Mouse (Mus musculus): Measurements from ENCODE around the gene Nav2.

The Nav2 gene

DNA sequence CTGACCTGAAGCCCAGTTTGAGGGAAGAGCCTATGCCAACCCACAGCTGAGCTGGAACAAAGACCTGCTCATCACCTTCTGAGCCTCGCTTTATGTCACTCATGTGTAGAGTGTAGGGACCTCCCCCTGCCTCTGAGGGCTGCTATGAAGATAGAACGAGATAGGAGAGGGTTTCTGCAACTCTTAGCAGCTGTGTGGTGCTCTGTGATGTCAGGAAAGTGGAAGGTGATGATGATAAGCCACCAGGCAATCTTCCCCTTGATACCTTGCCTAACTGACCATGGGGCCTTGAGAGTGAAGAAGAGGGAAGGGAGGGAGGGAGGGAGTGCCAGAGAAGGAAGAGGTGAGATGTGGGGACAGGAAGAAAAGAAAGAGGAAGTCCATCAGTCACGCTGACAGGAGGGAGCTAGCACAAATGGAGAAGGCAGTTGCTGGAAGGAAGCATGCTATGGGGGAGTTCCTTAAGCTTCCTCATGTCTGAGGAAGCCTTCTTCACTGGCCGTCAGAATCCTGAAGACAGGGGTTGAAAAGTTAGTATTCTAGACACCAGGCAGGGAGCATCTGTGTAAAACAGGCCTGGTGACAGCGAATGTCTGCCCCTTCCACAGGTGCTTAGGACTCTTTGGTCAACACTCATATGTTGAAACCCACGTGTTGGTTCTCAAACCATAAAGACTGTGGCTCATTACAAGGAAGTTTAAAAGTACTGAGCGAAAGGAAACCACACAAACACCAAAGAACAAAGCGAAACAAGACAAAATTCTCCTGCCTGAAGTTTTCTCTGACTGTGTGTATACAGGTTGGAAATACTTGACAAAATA, at the start of gene Nav2:
Gene Nav2, plus strand, starts transcription at position 196 of the 821 bp plus-strand sequence.
- no peak for DNase-seq (ENCODE audit: low spot score)

DNA sequence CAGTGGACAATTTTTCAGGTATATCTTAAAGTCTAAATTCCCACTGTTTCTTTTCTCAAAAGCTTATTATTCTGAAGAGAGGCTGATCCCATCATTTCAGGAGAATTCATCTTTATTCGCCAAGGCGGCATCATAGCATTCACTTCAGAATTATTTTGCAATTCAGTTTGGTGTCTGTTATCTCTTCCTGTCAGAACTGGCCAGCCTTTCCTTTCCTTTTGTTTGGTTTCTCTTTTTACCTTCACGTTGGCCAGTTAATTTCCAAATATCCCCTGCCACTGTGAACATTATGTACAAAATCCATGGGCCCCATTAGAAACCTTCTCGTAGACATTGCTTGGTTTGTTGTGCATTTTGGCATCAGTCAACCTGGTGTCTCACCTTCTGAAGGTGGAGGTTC, 49.2 kb upstream of the Nav2 start:
- no peak for DNase-seq (ENCODE audit: low spot score)

DNA sequence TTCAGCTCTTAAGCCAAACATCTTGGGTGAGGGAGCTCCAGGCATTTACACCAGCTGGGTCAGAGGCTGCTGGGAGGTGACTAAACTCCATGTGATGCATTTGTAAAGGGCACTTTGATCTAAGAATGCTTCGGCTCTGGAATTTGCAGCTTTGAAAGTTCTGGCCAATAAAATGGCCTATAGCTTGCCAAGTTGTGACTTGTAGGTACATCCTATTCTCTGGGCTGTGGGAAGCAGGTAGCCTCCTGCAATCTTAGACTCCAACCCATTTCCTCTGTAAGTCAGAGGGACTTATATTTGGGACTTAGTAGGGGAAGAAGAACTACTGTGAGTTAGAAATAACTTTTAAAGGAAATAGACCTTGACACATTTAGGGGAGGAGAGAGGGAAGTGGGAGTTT, 47.6 kb upstream of the Nav2 start:
- no peak for DNase-seq (ENCODE audit: low spot score)

DNA sequence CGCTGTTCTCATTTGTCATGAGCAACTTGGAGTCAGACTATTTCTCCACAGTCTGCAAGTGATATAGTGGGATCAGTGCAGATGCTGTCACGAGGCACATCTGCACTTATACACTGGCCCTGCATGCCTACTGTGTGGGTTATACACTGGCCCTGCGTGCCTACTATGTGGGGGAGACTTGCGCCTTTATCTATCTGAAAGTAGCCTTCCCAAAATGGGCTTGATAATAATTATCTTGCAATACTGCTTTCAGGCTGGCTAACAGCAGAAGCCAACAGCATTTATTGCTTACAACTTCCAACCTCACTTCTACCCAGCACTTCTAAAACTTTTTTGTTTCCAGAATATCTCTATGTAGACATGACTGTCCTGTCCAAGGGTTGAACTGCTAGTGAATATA, 46.7 kb upstream of the Nav2 start:
- no peak for DNase-seq (ENCODE audit: low spot score)

DNA sequence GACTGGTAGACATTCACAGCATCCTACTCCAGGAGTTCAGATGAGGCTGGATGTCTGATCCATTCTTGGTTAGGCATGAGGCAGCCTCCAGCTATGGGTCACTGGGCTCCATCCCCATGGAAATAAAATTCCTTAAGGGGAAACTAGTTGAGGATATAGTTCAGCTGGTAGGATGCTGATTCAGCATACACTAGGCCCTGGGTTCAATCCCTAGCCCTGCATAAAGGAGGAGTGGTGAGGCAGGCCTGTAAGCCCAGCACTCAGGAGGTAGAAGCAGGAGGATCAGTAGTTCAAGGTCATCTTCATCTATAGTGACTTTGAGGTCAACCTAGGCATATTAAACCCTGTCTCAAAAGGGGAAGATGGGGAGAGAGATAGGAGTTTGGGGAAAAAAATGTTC, 44.3 kb upstream of the Nav2 start:
- DNase-seq (ENCODE audit: low spot score), result no peak

DNA sequence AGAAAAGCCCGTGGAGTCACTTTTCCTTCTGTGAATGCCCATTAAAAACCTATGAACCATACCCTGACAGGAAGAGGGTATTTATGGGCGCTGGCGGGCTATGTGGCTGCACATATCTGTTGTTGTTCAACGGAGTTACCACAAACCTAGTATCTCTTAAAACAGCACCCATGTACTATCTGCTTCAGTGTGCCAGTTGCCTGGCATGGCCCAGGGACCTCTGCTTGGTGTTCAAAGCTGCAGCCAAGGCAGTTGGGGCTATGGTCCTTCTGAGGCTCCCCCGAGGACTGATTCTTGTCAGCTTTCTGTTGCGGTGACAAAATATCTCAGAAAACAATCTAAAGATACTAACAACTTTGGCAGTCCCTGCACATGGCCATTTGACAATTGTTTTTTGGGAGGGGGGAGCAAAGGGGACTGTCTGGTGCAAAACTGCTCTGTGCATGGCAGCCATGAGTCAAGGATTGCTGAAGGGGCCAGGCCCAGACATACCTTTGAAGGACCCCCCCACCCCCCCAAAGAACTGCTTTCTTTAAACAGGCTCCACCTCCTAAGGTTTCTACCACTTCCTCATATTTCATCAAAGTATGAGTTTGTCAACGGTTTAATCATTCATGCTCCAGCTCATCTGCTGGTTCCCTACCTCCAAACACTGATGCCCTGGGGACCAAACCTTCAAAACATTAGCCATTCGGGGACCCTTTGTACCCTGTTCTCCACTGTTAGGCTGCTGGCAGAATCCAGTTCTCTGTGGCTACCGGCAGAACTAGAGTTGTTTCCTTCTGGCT, 43.7 kb upstream of the Nav2 start:
- DNase-seq (ENCODE audit: low spot score), result no peak

DNA sequence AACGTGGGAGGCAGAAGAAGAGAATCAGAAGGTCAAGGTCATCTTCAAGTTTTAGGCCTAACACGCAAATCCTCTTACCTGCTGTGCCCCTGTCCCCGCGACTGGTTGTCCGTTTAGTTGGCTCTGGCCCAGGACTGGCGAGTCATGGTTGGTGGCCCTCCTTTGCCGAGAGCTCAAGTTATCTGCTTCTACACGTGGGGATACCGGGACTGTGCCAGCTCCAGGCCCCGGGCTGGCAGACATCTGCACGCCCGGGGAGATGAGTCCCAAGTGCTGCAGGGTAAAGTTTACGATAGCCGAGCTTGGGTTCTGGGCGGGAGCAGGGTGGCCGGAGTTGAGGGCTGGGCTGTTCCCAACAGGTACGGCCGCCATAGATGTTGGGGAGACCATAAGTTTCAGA, 40.9 kb upstream of the Nav2 start:
- no peak for DNase-seq (ENCODE audit: low spot score)

DNA sequence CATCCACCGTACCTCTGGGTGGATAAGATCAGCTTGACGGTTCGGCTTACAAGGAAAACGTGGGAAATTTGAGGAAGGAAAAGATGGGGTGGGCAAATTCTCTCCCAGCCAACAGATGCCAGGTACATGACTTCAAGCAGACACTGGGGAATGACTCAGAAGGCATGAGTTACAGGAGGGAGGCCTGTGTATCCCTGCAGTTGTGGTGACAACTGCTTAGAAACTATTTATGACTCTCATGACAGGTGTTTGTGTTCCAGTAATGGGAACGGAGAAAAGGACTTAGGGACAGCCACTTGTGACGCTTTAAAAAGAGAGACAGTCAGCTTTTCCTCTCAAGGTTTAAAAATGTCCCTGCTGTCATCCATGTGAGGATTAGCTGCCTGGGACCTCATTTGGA, 38.4 kb upstream of the Nav2 start:
- DNase-seq (ENCODE audit: low spot score), result no peak

DNA sequence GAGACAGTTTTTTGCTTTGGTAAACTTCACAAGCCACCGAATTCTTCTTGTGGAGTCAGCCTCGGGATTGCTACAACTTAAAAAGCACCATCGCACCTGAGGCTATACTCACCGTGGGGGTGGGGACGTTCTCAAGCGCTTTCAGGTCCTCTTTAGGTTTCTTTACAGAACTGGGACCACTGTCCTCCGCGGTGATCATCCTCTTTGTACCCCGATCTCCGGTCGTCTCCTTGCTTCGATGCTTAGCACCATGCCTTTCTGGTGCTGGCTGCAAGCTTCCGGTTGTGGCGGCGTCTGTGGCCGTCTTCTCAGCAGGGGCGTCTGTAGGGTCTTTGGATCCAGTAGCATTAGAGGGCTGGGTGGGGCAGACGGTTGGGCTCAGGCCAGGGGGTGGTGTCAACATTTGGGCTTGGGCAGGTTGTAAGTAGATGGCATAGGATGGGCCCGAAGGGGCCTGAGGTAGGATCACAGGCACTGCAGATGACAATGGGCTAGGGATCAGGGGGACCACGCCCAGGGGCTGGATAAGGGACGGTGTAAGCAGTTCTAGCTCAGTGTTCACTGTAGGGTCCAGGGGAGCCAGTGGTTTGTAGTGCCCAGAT, 37.8 kb upstream of the Nav2 start:
- DNase-seq (ENCODE audit: low spot score), result no peak

DNA sequence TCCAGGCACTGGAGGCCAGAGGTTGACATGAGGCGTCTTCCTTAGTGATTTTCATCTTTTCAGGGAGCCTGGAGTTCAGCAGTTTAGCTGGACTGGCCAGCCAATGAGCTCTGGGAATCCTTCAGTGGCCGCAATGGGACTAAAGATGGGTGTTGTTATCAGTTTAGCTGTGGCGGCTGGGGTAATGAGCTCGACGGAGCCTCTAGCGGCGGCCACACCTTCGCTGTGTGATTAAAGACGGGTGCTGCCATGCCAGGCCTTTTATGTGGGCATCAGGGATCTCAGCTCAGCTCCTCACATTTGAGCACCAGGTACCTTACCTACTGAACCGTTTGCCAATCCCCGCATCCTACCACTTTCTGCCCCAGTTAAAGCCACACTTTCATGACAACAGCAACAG, 37.2 kb upstream of the Nav2 start:
- no peak for DNase-seq (ENCODE audit: low spot score)

DNA sequence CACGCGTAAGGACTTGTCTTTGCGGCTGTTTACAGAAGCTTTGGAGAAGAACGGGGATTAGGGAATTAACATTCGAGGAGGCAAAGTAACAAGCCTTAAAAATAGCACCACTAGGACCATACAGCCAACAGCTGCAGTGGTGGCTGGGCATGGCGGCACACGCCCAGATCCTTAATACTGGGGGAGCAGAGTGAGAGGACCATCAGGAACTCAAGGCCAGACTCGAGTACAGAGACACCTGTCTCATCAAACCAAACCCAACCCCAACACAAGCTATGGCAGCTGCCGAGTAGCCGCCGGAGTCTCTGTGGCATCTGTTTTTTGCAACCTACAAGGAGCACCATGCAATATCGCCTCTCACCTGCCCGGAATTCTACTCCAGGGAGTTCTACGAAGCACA, 33.4 kb upstream of the Nav2 start:
- DNase-seq (ENCODE audit: low spot score), result no peak

DNA sequence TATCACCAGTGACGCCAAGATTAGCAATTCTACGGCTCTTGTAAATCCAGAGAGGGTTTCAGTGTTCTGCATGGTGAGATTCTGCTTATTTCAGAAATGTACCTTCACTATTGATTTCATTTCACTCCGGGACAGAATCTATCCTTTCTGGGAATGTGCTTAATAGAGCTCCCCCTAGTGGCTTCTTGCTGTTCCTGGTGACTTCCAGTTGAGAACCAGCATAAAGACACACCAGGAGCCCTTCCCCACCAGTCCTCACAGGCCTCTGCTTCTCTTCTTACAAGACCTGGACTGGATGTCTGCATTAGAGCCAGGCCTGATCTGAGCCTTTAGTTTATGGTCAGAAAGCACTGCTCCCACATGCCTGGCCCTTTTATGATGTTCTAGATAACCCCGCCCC, 32.0 kb upstream of the Nav2 start:
- DNase-seq (ENCODE audit: low spot score), result peak; percentile 30

DNA sequence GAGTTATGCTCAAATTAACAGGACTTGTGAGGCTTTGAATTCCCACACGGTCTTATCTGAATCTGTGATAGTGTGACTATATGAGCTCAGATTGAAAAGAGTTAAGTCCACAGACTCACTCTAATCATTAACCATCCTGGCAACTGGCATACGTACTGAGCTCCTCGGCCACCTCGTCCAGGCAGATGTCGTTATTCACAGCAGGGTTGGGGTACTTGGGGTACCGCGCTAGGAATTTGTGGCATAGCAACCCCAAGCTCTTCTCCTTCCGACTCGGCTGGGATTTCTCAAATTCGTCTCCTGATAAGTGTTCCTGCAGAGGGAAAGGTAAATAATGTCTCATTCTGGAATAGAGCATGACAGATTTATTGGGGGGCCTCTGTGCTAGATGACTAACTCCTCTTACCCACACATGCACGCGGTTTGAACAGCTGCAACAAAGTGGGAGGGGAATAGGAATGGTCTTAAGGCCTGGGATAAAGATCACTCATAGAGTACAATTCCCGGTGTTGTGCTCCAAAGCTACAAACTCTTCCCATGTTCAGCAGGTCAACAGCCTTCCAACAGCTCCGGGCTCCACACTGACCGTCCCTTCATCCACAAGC, 30.6 kb upstream of the Nav2 start:
- DNase-seq (ENCODE audit: low spot score), result no peak

DNA sequence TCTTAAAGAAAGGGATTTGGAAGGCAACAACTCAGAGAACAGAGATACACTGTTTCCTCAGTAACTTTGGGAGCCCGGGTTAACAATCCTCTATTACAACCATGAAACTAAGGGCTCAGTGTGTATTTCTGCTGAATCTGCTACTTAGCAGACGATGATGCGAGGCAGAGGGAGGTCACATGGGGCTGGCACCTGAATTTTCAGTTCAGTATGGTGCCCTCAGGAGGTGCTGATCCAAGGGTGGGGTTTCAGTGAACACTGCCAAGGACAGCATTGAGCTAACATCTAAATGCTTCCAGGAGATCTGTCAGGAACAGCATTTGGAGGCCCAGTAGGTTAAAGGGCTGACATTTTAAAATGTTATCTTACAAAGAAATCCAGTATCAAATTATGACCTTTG, 28.9 kb upstream of the Nav2 start:
- DNase-seq (ENCODE audit: low spot score), result no peak

DNA sequence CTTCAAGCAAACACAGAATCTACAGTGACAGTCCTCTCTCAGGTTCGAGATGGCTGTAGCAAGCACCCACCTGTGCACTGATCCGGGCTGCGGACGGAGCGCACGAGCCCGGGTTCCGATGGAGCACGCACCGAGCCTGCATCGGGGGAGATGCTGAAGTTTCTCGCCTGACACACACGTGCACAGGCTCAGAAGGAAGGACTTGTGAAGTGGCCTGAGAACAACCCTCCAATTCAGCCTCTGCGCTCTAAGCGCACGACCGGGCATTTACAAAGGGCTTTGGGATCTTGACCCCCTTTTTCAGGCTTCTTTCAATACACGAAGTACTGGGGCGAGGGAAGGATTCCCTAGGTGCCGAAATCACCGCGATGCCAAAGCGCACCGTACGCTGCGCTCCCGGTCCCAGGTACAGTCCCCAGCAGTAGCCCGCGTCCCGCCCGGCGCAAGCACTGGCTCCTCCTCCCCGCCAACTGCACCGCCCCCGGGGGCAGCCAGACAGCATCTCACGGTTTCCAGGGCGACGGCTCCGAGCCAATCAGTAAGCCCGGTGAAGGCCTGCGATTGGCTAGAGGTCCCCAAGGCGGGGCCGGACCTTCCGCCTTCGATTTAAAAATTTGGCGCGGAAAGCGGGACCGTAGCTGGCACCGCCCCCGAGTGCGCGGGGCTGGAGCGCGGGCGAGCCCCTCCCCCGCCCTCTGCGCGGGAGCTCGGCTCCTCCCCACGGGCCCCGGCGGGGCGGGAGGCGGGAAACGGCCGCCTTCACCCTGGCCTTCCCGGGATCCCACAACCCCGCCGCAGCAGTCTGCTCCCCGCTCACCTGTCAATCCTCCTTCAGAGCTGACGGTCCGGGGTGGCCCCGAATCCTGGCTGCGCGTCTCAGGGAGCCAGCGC, 27.7 kb upstream of the Nav2 start:
- peak; percentile 93 for DNase-seq (ENCODE audit: low spot score)

DNA sequence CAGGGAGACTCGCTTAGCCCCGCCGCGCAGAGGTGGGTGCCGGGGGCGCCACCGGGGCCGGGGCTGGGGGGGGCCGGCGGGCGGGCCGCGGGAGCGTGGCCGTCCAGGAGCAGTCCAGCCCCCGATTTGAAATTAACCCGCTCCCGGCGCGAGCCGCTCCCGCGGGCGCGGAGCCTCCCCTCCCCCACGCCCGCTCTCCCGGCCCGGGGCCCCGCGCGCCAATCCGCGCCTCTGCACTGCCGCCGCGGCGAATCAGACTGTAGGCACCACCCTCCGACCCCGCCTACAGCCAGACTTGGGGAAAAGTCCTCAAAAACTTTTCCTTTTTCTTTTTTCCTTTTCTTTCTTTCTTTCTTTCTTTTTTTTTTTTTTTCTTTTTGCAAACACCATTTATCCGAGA, 27.0 kb upstream of the Nav2 start, which contains the start of gene E2f8:
Gene E2f8, minus strand, starts transcription at position 111 of the 400 bp plus-strand sequence.
- DNase-seq (ENCODE audit: low spot score), result peak; percentile 74

DNA sequence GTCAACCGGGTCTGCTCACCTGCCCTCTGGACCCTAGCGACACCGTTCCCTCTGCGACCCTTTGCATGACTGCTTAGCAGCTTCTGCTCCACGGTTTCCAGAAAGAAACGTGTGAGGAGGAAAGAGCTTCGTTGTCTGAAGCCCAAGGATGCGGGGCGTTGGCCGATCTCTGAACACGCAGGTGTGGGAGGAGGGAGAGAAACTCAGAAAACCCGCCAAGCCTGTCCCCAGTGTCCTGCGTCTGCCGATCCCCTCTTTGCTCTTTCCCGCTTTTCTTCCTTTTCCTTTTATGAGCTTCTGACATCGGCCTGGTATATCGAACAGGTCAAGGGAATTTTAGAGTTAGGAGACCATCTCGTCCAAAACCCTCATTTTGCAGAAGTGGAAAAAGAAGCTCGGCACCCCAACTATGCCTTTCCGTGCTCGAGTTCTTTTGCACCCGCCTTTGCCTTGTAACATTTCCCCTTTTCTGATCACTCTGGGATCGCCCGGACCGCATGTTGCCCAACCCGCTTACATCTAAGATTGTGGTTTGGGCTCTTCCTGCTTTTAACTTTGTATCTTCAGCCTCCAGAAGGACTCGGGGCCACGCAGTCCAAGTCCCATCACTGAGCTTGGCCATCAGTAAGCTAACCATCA, 26.4 kb upstream of the Nav2 start:
- peak; percentile 15 for DNase-seq (ENCODE audit: low spot score)

DNA sequence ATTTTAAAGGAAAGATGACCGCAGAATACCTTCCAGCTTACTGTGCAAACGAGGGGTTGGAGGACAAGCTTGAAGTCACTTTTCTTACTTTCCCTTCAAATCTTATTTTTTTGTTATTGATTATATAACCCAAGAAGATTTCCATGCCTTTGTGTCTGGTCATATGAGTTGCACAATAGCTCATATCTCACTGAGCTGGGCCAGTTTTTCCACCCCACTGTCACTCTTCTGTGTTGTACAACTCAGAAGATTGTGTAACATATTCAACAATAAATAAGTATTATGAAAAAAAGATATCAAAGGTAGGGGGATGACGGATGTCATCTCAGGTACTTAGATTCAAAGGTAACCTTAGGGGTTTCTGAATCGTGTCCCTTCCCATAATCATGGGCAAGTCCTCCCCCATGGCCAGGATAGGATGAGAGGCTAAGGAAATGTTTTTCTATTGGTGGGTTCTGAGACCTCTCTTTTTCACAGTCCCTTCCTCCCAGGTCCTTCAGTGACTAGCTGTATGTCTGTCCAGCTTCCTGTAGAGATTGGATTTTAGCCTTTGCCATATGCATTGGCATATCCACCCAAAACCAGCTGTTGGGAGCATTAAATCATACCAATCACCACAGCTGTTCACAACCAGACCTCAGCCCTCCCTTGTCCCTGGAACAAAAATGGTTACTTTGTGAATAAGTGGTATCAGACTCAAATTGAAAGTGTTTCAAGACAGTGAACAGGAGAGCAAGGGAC, 24.8 kb upstream of the Nav2 start:
- no peak for DNase-seq (ENCODE audit: low spot score)

DNA sequence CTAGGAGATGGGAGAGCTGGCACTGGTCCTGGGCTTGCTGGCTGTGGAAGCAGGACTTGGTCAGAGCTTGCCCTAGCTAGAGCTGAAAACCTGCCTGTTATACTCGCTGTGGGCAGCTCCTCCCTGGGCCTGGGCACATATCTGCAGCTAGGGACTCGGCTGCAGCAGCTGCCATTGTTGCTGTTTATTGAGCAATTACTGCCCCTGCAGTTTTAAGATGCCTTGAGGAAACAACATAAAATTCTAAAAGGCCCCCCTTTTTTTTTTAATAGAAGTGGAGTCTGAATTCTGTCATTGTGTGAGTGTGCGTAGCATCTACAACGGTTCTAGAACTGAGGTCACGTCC, 24.3 kb upstream of the Nav2 start:
- no peak for DNase-seq (ENCODE audit: low spot score)

DNA sequence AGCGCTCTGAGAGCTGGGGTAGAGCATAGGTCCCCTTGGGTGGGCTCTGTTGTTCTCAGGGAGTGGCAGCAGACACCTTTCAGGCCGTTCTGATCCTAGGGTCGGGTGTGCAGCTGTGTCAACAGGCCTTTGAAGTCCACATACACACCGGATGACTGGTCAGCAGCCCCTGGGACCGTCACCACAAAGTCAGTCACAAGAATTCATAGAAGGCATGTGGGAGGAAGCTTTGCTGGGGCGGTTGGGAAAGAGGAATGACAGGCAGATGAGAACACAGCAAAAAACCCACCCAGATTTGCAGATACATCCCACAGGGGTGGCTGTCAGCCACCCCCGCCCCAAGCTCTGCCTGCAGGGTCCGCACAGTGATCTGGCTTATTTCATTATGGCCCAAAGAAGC, 20.5 kb upstream of the Nav2 start:
- DNase-seq (ENCODE audit: low spot score), result no peak

DNA sequence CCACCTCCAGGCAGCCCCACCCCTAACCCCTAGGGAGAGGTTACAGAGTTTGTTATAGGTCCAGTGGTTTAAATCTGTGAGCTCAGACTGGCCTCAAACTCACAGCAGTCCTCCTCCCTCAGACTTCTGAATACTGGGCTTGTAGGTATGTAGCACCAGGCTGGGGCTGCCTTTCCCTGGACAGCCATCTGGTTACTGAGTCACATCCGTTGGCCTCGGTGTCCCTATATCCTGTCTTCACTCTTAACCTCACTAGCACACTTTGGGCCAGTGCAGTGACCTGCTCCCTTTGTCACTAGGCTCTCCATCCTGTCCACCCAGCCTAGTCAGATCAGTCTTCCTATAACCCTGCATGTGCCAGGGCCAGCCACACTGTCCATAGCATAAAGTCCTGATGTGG, 19.8 kb upstream of the Nav2 start:
- DNase-seq (ENCODE audit: low spot score), result no peak

Data from urinary bladder, postnatal 25 days (tissue).